Mouse (Mus musculus): ENCODE data around the gene Vamp1.
"Not testable (repeated sequence)": the region's sequence is repeated elsewhere in the genome, so short reads cannot be mapped to it uniquely, and the experiment has no call there.

Gene Vamp1

GRCm38 (mm10) chr6:125252285-125252684 lies 36.9 kb downstream of the Vamp1 start:
- DNase-seq (ENCODE audit: low read depth): peak; percentile 17

GRCm38 (mm10) chr6:125252711-125253110 lies 37.4 kb downstream of the Vamp1 start:
- DNase-seq (ENCODE audit: low read depth): no peak

- DNase-seq (ENCODE audit: low read depth): peak; percentile 20
Measured at GRCm38 (mm10) chr6:125253863-125254715, 38.7 kb downstream of the Vamp1 start.

GRCm38 (mm10) chr6:125255516-125256044 lies 40.2 kb downstream of the Vamp1 start:
- DNase-seq (ENCODE audit: low read depth): no peak

- no peak for DNase-seq (ENCODE audit: low read depth)
Measured at GRCm38 (mm10) chr6:125256222-125256966, 41.0 kb downstream of the Vamp1 start.

GRCm38 (mm10) chr6:125260006-125260555 lies 44.7 kb downstream of the Vamp1 start:
- DNase-seq (ENCODE audit: low read depth): no peak

- no peak for DNase-seq (ENCODE audit: low read depth)
Measured at GRCm38 (mm10) chr6:125264219-125264618, 48.9 kb downstream of the Vamp1 start.

GRCm38 (mm10) chr6:125265239-125265638 lies 49.9 kb downstream of the Vamp1 start:
- DNase-seq (ENCODE audit: low read depth): peak; percentile 23

GRCm38 (mm10) chr6:125266091-125266490 lies 50.7 kb downstream of the Vamp1 start:
- no peak for DNase-seq (ENCODE audit: low read depth)

- DNase-seq (ENCODE audit: low read depth): peak; percentile 19
Measured at GRCm38 (mm10) chr6:125266600-125266999, 51.2 kb downstream of the Vamp1 start.

- DNase-seq (ENCODE audit: low read depth): no peak
Measured at GRCm38 (mm10) chr6:125267469-125267868, 52.1 kb downstream of the Vamp1 start.

- DNase-seq (ENCODE audit: low read depth): no peak
Measured at GRCm38 (mm10) chr6:125268799-125269198, 53.4 kb downstream of the Vamp1 start.

GRCm38 (mm10) chr6:125271455-125272227 lies 56.3 kb downstream of the Vamp1 start:
- peak; percentile 96 for DNase-seq (ENCODE audit: low read depth)

GRCm38 (mm10) chr6:125272228-125272785 lies 57.0 kb downstream of the Vamp1 start:
- no peak for DNase-seq (ENCODE audit: low read depth)

GRCm38 (mm10) chr6:125274841-125275563 lies 59.7 kb downstream of the Vamp1 start:
- DNase-seq (ENCODE audit: low read depth): peak; percentile 80

- no peak for DNase-seq (ENCODE audit: low read depth)
Measured at GRCm38 (mm10) chr6:125279729-125280128, 64.4 kb downstream of the Vamp1 start.

GRCm38 (mm10) chr6:125282721-125283120 lies 67.4 kb downstream of the Vamp1 start:
- DNase-seq (ENCODE audit: low read depth): not testable (repeated sequence)

- DNase-seq (ENCODE audit: low read depth): no peak
Measured at GRCm38 (mm10) chr6:125284250-125284649, 68.9 kb downstream of the Vamp1 start.

- no peak for DNase-seq (ENCODE audit: low read depth)
Measured at GRCm38 (mm10) chr6:125284751-125285150, 69.4 kb downstream of the Vamp1 start.

GRCm38 (mm10) chr6:125285890-125286289 lies 70.5 kb downstream of the Vamp1 start, which contains the start of gene Tuba3a:
Gene Tuba3a, minus strand, starts transcription at chr6:125286042.
- no peak for DNase-seq (ENCODE audit: low read depth)

- no peak for DNase-seq (ENCODE audit: low read depth)
Measured at GRCm38 (mm10) chr6:125286944-125287343, 71.6 kb downstream of the Vamp1 start.

All from 416B (cell line).